In the genomic region with DNA sequence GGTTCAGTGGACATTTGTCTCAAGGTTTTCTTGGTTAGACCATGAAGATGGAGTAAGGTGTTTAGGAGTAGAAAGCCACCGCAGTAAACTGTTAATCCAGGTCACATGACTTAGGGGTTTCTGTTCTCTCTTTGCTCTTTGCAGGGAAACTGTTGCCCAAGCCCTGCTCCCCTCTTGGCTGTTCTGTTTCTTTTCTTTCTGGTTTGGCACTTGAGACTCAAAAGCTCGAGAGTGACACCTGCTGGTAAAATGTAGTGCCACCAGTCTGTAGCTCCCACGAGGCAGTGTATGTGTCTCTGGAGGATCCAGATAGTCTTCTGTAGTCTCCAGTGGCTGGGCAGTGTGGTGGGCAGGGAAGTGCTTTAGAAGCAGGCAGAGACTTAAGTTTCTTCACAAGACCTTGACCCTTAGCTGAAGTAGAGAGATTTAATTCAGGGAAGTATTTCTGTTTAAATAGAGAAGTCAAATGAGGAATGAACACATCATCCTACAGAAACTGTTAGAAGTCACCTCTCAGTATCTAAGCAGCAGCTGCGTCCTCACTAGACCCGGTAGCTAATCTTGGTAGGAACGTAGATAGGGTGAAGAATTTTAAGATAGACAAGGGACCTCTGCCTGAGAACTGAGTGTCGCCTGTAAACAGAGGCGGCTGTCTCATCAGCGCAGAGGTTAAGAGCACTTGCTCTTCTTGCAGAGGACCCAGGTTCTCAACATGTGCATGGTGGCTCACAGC, we compare ENCODE assay signal across 7 mouse cellular contexts. TPM values are rescaled to one million over a fixed set of nuclear protein-coding genes. Genes with fewer than 3 reads are reported as not detected.
DNase-seq lines count a peak whose midpoint lies in the region; ATAC-seq lines count a peak whose summit lies in the region.

No protein-coding gene starts in this region.

- ATAC-seq in inflammation-experienced regulatory T-cells, adult 6 months: peak; percentile 87

- intact Hi-C loops in gastrocnemius, postnatal 14 days (cut with DNase I; ENCODE audit: low total_unique reads): loop anchor here (5.0 kb wide), 1 partner anchor 84 kb away; no protein-coding TSS in a partner anchor
- intact Hi-C loops in left cerebral cortex, postnatal 10 days (cut with DNase I): loop anchor here (2.0 to 10.0 kb wide), 3 partner anchors 64 to 246 kb away; partner anchors contain the start of gene E130308A19Rik

- peak; percentile 69 to 71 for DNase-seq in adrenal gland, adult 18-20 months (ENCODE audit: low spot score in 2 of 2)
- DNase-seq in embryo, embryonic 10 days (ENCODE audit: low spot score): peak; percentile 80
- peak; percentile 62 for DNase-seq in gastrocnemius, postnatal 14 days
- DNase-seq in left cerebral cortex, postnatal 10 days (ENCODE audit: extremely low spot score in 1 of 2, low spot score in 2 of 2): peak; percentile 80 to 87
- peak; percentile 81 for DNase-seq in mesoderm, embryonic 11.5 days (ENCODE audit: low read depth, low spot score)
- DNase-seq in skeletal muscle tissue, adult 2 months (ENCODE audit: low read depth, low spot score): peak; percentile 66

RNA-seq across cellular contexts. Expression of gene Slc46a2, which starts 43.8 kb away (rescaled TPM):
- total RNA-seq in adrenal gland, adult 18-20 months (2021): not detected
- total RNA-seq in gastrocnemius, postnatal 14 days (2021): not detected
- polyA plus RNA-seq in inflammation-experienced regulatory T-cells, adult 6 months (2017; shearing (Covaris generic)): under 1 TPM; 0.19 to 0.33 (median 0.20) TPM
- not detected for total RNA-seq in left cerebral cortex, postnatal 10 days (2021)

Comparison
In these comparisons a context has a peak if more than half of its experiments do, and no peak if none do; other contexts are left out.
1. Peak in every context shown above with its lines: DNase-seq and ATAC-seq.